Mouse (Mus musculus): Measurements from ENCODE around the gene Lamc1. TPM values are rescaled to one million over a fixed set of nuclear protein-coding genes. Genes with fewer than 3 reads are reported as not detected.

Lamc1 gene
- polyA plus RNA-seq, 1 experiment from 2014 or later, result 23.8 TPM

- Histone ChIP-seq H3K27ac (replicated peaks; ENCODE audit: low read depth, low read length) (no peak overlapping the region), H3K27me3 (ENCODE audit: control insufficient read depth, insufficient read depth, low read length) (no peaks in the 10 kb centered on the region), H3K9me3 (ENCODE audit: control insufficient read depth, low read length) (no peaks in the 10 kb centered on the region), H3K4me2 (ENCODE audit: low read length) (no peak overlapping the region), H3K4me1 (ENCODE audit: control insufficient read depth, insufficient read depth, low read length) (no peaks in the 10 kb centered on the region), H3K4me3 (replicated peaks; ENCODE audit: low read depth, low read length) (no peak overlapping the region), H3K36me3 (ENCODE audit: control insufficient read depth, insufficient read depth, low read length) (peaks cover 2% of the 10 kb centered on the region; the same call in 1 of the 2 replicates), H3K9ac (replicated peaks; ENCODE audit: low read length) (no peak overlapping the region)
- DNase-seq (no peak), ATAC-seq (ENCODE audit: low FRiP score, low TSS enrichment) (no peak)
- 90% methylated on average over 12 of the region's 12 CpGs for WGBS
Observed at GRCm38 (mm10) chr1:153321404-153321803, 11.2 kb downstream of the Lamc1 start.

DNA sequence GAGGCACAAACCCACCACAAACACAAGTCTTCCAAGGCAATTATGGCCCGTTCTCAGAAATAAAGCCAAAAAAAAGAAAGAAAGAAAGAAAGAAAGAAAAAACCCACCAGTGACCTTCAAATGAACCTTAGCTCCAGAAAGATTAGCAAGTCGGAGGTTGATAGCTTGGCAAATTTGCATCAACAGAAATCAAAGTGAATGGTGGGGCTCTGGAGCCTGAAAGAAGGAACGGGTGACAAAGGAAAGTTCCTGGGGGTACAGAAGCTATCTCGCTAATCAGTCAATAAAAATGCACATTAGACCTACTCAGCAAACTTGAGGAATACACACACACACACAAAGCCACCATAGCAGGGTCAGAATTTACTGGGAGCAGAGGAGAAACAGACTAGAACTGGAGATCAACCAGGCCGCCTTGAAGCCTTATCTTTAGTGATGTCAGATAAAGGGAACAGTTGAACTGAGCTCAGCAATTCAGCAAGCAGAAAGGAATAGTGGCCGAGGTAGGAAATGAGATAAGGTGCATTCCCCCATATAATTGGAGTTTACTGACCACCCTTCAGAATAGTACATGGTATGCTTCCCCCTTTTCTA lies 11.9 kb downstream of the Lamc1 start:
- Histone ChIP-seq H3K9ac (replicated peaks; ENCODE audit: low read length) (no peak overlapping the region), H3K9me3 (ENCODE audit: control insufficient read depth, low read length) (no peaks in the 10 kb centered on the region), H3K27ac (replicated peaks; ENCODE audit: low read depth, low read length) (no peak overlapping the region), H3K27me3 (ENCODE audit: control insufficient read depth, insufficient read depth, low read length) (no peaks in the 10 kb centered on the region), H3K4me3 (replicated peaks; ENCODE audit: low read depth, low read length) (no peak overlapping the region), H3K4me1 (ENCODE audit: control insufficient read depth, insufficient read depth, low read length) (no peaks in the 10 kb centered on the region), H3K36me3 (ENCODE audit: control insufficient read depth, insufficient read depth, low read length) (peaks cover 2% of the 10 kb centered on the region; the same call in 1 of the 2 replicates), H3K4me2 (ENCODE audit: low read length) (no peak overlapping the region)
- no peak for ATAC-seq (ENCODE audit: low FRiP score, low TSS enrichment)
- DNase-seq, result no peak
- 53% methylated on average over 6 of the region's 6 CpGs for WGBS

GRCm38 (mm10) chr1:153320121-153320520 lies 12.5 kb downstream of the Lamc1 start:
- DNase-seq (no peak), ATAC-seq (ENCODE audit: low FRiP score, low TSS enrichment) (no peak)
- no peaks in the 10 kb centered on the region for H3K27me3 ChIP-seq (ENCODE audit: control insufficient read depth, insufficient read depth, low read length)
- H3K27ac ChIP-seq (replicated peaks; ENCODE audit: low read depth, low read length), result no peak overlapping the region
- peaks cover 2% of the 10 kb centered on the region; the same call in 1 of the 2 replicates for H3K36me3 ChIP-seq (ENCODE audit: control insufficient read depth, insufficient read depth, low read length)
- H3K9me3 ChIP-seq (ENCODE audit: control insufficient read depth, low read length), result no peaks in the 10 kb centered on the region
- no peak overlapping the region for H3K4me2 ChIP-seq (ENCODE audit: low read length)
- WGBS, result 80% methylated on average over 4 of the region's 4 CpGs
- no peak overlapping the region for H3K9ac ChIP-seq (replicated peaks; ENCODE audit: low read length)
- no peak overlapping the region for H3K4me3 ChIP-seq (replicated peaks; ENCODE audit: low read depth, low read length)
- H3K4me1 ChIP-seq (ENCODE audit: control insufficient read depth, insufficient read depth, low read length), result no peaks in the 10 kb centered on the region

DNA sequence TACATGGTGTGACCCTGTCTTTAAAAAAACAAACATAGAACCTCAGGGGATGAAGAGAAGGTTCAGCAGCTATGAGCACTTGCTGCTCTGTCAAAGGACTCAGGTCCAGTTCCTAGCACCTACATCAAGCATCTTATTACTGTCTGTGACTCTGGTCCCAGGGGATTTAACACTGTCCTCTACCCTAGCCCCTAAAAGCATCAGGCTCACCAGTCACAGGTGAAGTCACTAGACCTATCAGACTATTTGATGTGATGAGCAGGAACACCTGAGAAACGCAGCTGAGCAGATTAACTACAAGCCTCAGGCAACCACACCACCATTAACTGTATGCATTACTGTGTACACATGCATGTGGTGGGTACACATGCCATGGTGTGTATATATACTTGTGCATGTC lies 13.8 kb downstream of the Lamc1 start:
- Histone ChIP-seq H3K9me3 (ENCODE audit: control insufficient read depth, low read length) (no peaks in the 10 kb centered on the region), H3K4me1 (ENCODE audit: control insufficient read depth, insufficient read depth, low read length) (no peaks in the 10 kb centered on the region), H3K36me3 (ENCODE audit: control insufficient read depth, insufficient read depth, low read length) (peaks cover 2% of the 10 kb centered on the region; the same call in 1 of the 2 replicates), H3K4me3 (replicated peaks; ENCODE audit: low read depth, low read length) (no peak overlapping the region), H3K9ac (replicated peaks; ENCODE audit: low read length) (no peak overlapping the region), H3K27ac (replicated peaks; ENCODE audit: low read depth, low read length) (no peak overlapping the region), H3K27me3 (ENCODE audit: control insufficient read depth, insufficient read depth, low read length) (no peaks in the 10 kb centered on the region), H3K4me2 (ENCODE audit: low read length) (no peak overlapping the region)
- DNase-seq (no peak), ATAC-seq (ENCODE audit: low FRiP score, low TSS enrichment) (no peak)
- WGBS, result 93% methylated on average over 1 of the region's 1 CpGs

- WGBS, result 97% methylated on average over 7 of the region's 7 CpGs
- Histone ChIP-seq H3K27me3 (ENCODE audit: control insufficient read depth, insufficient read depth, low read length) (no peaks in the 10 kb centered on the region), H3K36me3 (ENCODE audit: control insufficient read depth, insufficient read depth, low read length) (peaks cover 2% of the 10 kb centered on the region; the same call in 1 of the 2 replicates), H3K4me2 (ENCODE audit: low read length) (no peak overlapping the region), H3K9me3 (ENCODE audit: control insufficient read depth, low read length) (no peaks in the 10 kb centered on the region), H3K4me3 (replicated peaks; ENCODE audit: low read depth, low read length) (no peak overlapping the region), H3K4me1 (ENCODE audit: control insufficient read depth, insufficient read depth, low read length) (no peaks in the 10 kb centered on the region), H3K27ac (replicated peaks; ENCODE audit: low read depth, low read length) (no peak overlapping the region), H3K9ac (replicated peaks; ENCODE audit: low read length) (no peak overlapping the region)
- ATAC-seq (ENCODE audit: low FRiP score, low TSS enrichment), result no peak
- DNase-seq, result no peak
Observed at GRCm38 (mm10) chr1:153318287-153318686, 14.3 kb downstream of the Lamc1 start.

DNA sequence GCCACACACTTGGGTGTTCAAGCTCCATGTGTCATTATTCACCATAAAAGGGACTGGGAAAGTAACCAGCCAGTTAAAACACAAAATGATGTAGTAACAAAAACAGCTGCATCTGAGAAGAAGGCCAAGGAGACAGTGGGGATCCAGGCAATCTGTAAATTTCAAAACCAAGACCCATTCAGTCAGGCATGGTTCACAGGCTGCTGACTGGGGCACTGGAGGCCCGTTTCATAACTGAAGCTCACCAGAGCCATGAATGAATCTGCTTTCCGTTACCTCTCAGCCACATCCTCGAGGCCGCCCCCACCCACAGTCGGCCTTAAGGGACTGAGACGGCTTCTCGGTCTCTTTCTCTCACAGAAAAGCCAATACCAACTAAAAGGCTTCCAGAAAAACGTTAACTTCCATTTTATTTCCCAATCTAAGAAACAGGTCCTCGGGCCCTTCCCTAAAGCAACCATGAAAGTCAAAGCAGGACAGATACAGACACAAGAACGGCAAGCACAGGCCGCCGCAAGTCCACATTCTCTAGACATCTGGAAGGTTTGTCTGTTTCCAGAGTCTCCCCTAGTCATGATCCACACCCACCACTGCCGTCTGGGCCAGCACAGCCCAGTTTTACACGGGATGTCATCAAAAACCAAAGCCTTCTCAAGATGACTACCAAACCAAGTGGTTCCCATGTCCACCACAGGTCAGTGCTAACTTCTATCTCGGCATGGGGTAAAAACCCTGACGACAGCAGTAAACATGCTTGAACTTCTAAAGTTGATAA lies 14.9 kb downstream of the Lamc1 start:
- Histone ChIP-seq H3K9ac (replicated peaks; ENCODE audit: low read length) (no peak overlapping the region), H3K9me3 (ENCODE audit: control insufficient read depth, low read length) (no peaks in the 10 kb centered on the region), H3K36me3 (ENCODE audit: control insufficient read depth, insufficient read depth, low read length) (peaks cover 2% of the 10 kb centered on the region; the same call in 1 of the 2 replicates), H3K4me1 (ENCODE audit: control insufficient read depth, insufficient read depth, low read length) (no peaks in the 10 kb centered on the region), H3K27me3 (ENCODE audit: control insufficient read depth, insufficient read depth, low read length) (no peaks in the 10 kb centered on the region), H3K27ac (replicated peaks; ENCODE audit: low read depth, low read length) (no peak overlapping the region), H3K4me2 (ENCODE audit: low read length) (no peak overlapping the region), H3K4me3 (replicated peaks; ENCODE audit: low read depth, low read length) (no peak overlapping the region)
- ATAC-seq (ENCODE audit: low FRiP score, low TSS enrichment) (no peak), DNase-seq (no peak)
- WGBS, result 87% methylated on average over 16 of the region's 16 CpGs

- Histone ChIP-seq H3K9me3 (ENCODE audit: control insufficient read depth, low read length) (no peaks in the 10 kb centered on the region), H3K27ac (replicated peaks; ENCODE audit: low read depth, low read length) (no peak overlapping the region), H3K36me3 (ENCODE audit: control insufficient read depth, insufficient read depth, low read length) (peaks cover 2% of the 10 kb centered on the region; the same call in 1 of the 2 replicates), H3K4me3 (replicated peaks; ENCODE audit: low read depth, low read length) (no peak overlapping the region), H3K4me2 (ENCODE audit: low read length) (no peak overlapping the region), H3K4me1 (ENCODE audit: control insufficient read depth, insufficient read depth, low read length) (no peaks in the 10 kb centered on the region), H3K27me3 (ENCODE audit: control insufficient read depth, insufficient read depth, low read length) (no peaks in the 10 kb centered on the region), H3K9ac (replicated peaks; ENCODE audit: low read length) (no peak overlapping the region)
- DNase-seq (no peak), ATAC-seq (ENCODE audit: low FRiP score, low TSS enrichment) (no peak)
- WGBS, result 55% methylated on average over 8 of the region's 8 CpGs
Observed at GRCm38 (mm10) chr1:153316956-153317355, 15.6 kb downstream of the Lamc1 start.

- DNase-seq (no peak), ATAC-seq (ENCODE audit: low FRiP score, low TSS enrichment) (no peak)
- H3K27ac ChIP-seq (replicated peaks; ENCODE audit: low read depth, low read length), result no peak overlapping the region
- H3K27me3 ChIP-seq (ENCODE audit: control insufficient read depth, insufficient read depth, low read length), result no peaks in the 10 kb centered on the region
- no peak overlapping the region for H3K4me2 ChIP-seq (ENCODE audit: low read length)
- H3K4me1 ChIP-seq (ENCODE audit: control insufficient read depth, insufficient read depth, low read length), result no peaks in the 10 kb centered on the region
- no peaks in the 10 kb centered on the region for H3K9me3 ChIP-seq (ENCODE audit: control insufficient read depth, low read length)
- no peak overlapping the region for H3K9ac ChIP-seq (replicated peaks; ENCODE audit: low read length)
- no peak overlapping the region for H3K4me3 ChIP-seq (replicated peaks; ENCODE audit: low read depth, low read length)
- H3K36me3 ChIP-seq (ENCODE audit: control insufficient read depth, insufficient read depth, low read length), result peaks cover 2% of the 10 kb centered on the region; the same call in 1 of the 2 replicates
Observed at GRCm38 (mm10) chr1:153316286-153316685, 16.3 kb downstream of the Lamc1 start.

GRCm38 (mm10) chr1:153315121-153315520 lies 17.5 kb downstream of the Lamc1 start:
- Histone ChIP-seq H3K27ac (replicated peaks; ENCODE audit: low read depth, low read length) (no peak overlapping the region), H3K4me1 (ENCODE audit: control insufficient read depth, insufficient read depth, low read length) (no peaks in the 10 kb centered on the region), H3K9me3 (ENCODE audit: control insufficient read depth, low read length) (no peaks in the 10 kb centered on the region), H3K9ac (replicated peaks; ENCODE audit: low read length) (no peak overlapping the region), H3K4me2 (ENCODE audit: low read length) (no peak overlapping the region), H3K36me3 (ENCODE audit: control insufficient read depth, insufficient read depth, low read length) (peaks cover 2% of the 10 kb centered on the region; the same call in 1 of the 2 replicates), H3K27me3 (ENCODE audit: control insufficient read depth, insufficient read depth, low read length) (no peaks in the 10 kb centered on the region), H3K4me3 (replicated peaks; ENCODE audit: low read depth, low read length) (no peak overlapping the region)
- WGBS, result 95% methylated on average over 6 of the region's 6 CpGs
- DNase-seq (no peak), ATAC-seq (ENCODE audit: low FRiP score, low TSS enrichment) (no peak)

Measured in midbrain, embryonic 14.5 days (tissue).